Mouse (Mus musculus) cerebellum, adult 2 months (tissue): ENCODE results near the gene Slc25a45.

ENCODE experiments used
- CTCF ChIP-seq: fragments of 200-500 bp; IDR thresholded peaks from 2 replicates; pipeline ENCODE4 v1.5.1; 2011; ENCODE audit warnings: low read depth, mild to moderate bottlenecking, control low read depth, low read length, moderate library complexity, borderline replicate concordance; ENCODE audit not compliant: insufficient read depth
- POLR2A ChIP-seq: fragments of 200-500 bp; IDR thresholded peaks from 2 replicates; pipeline ENCODE4 v1.6.1; 2011; ENCODE audit warnings: low read length, control low read depth, borderline replicate concordance; ENCODE audit not compliant: insufficient read depth

DNA sequence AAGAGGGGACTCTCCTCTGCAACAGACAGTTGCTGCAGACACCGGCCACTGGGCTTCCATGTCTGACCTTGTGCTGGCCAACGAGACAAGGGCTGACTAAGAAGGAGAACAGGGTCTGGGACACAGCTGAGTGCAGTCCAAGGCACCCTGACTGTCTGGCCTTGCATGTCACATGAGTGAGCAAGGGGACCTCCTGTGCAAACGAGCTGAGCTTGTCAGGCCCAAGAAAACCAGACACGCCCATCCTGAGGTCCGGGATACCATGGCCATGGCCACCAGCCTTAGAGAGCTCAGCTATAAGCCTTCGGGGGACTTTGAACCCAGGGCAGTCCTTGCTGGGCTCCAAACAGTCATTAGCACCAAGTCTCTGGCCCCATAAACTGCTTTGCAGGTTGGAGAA lies 9.5 kb upstream of the Slc25a45 start:
- no peak for TF ChIP-seq CTCF
- TF ChIP-seq POLR2A: no peak
